Mouse (Mus musculus): Measurements from ENCODE around the gene Sema6c. TPM values are rescaled to one million over a fixed set of nuclear protein-coding genes. Genes with fewer than 3 reads are reported as not detected.
"Not testable (repeated sequence)": the region's sequence is repeated elsewhere in the genome, so short reads cannot be mapped to it uniquely, and the experiment has no call there.

The Sema6c gene
- polyA plus RNA-seq, 1 experiment, result 164 TPM

GRCm38 (mm10) chr3:95195772-95196171 is 35.5 kb downstream of the Sema6c start:
- TF ChIP-seq CTCF (IDR thresholded peaks at IDR 0.05; ENCODE audit: borderline replicate concordance, extremely low read depth, insufficient read depth, insufficient read length) (no peak), POLR2A (IDR thresholded peaks at IDR 0.05; ENCODE audit: borderline replicate concordance, extremely low read depth, insufficient read depth, insufficient read length, poor library complexity, severe bottlenecking) (no peak)
- no peak for DNase-seq (ENCODE audit: low read depth)

GRCm38 (mm10) chr3:95199101-95199500 is 38.8 kb downstream of the Sema6c start:
- TF ChIP-seq POLR2A (IDR thresholded peaks at IDR 0.05; ENCODE audit: borderline replicate concordance, extremely low read depth, insufficient read depth, insufficient read length, poor library complexity, severe bottlenecking) (no peak), CTCF (IDR thresholded peaks at IDR 0.05; ENCODE audit: borderline replicate concordance, extremely low read depth, insufficient read depth, insufficient read length) (no peak)
- no peak for DNase-seq (ENCODE audit: low read depth)

GRCm38 (mm10) chr3:95200132-95200531 is 39.9 kb downstream of the Sema6c start:
- DNase-seq (ENCODE audit: low read depth), result no peak
- TF ChIP-seq POLR2A (IDR thresholded peaks at IDR 0.05; ENCODE audit: borderline replicate concordance, extremely low read depth, insufficient read depth, insufficient read length, poor library complexity, severe bottlenecking), result no peak
- no peak for TF ChIP-seq CTCF (IDR thresholded peaks at IDR 0.05; ENCODE audit: borderline replicate concordance, extremely low read depth, insufficient read depth, insufficient read length)

- DNase-seq (ENCODE audit: low read depth), result no peak
- TF ChIP-seq POLR2A (IDR thresholded peaks at IDR 0.05; ENCODE audit: borderline replicate concordance, extremely low read depth, insufficient read depth, insufficient read length, poor library complexity, severe bottlenecking) (no peak), CTCF (IDR thresholded peaks at IDR 0.05; ENCODE audit: borderline replicate concordance, extremely low read depth, insufficient read depth, insufficient read length) (no peak)
Observed at GRCm38 (mm10) chr3:95200562-95200961, 40.3 kb downstream of the Sema6c start.

- TF ChIP-seq POLR2A (IDR thresholded peaks at IDR 0.05; ENCODE audit: borderline replicate concordance, extremely low read depth, insufficient read depth, insufficient read length, poor library complexity, severe bottlenecking) (no peak), CTCF (IDR thresholded peaks at IDR 0.05; ENCODE audit: borderline replicate concordance, extremely low read depth, insufficient read depth, insufficient read length) (no peak)
- no peak for DNase-seq (ENCODE audit: low read depth)
Observed at GRCm38 (mm10) chr3:95203880-95204279, 43.6 kb downstream of the Sema6c start.

- TF ChIP-seq POLR2A (IDR thresholded peaks at IDR 0.05; ENCODE audit: borderline replicate concordance, extremely low read depth, insufficient read depth, insufficient read length, poor library complexity, severe bottlenecking) (no peak), CTCF (IDR thresholded peaks at IDR 0.05; ENCODE audit: borderline replicate concordance, extremely low read depth, insufficient read depth, insufficient read length) (no peak)
- no peak for DNase-seq (ENCODE audit: low read depth)
Observed at GRCm38 (mm10) chr3:95208286-95208685, 48.0 kb downstream of the Sema6c start.

GRCm38 (mm10) chr3:95210585-95210984 is 50.3 kb downstream of the Sema6c start:
- no peak for DNase-seq (ENCODE audit: low read depth)
- TF ChIP-seq CTCF (IDR thresholded peaks at IDR 0.05; ENCODE audit: borderline replicate concordance, extremely low read depth, insufficient read depth, insufficient read length) (no peak), POLR2A (IDR thresholded peaks at IDR 0.05; ENCODE audit: borderline replicate concordance, extremely low read depth, insufficient read depth, insufficient read length, poor library complexity, severe bottlenecking) (no peak)

GRCm38 (mm10) chr3:95212889-95213608 is 52.8 kb downstream of the Sema6c start:
- not testable (repeated sequence) for DNase-seq (ENCODE audit: low read depth)

GRCm38 (mm10) chr3:95213609-95213975 is 53.3 kb downstream of the Sema6c start:
- TF ChIP-seq POLR2A (IDR thresholded peaks at IDR 0.05; ENCODE audit: borderline replicate concordance, extremely low read depth, insufficient read depth, insufficient read length, poor library complexity, severe bottlenecking), result no peak
- TF ChIP-seq CTCF (IDR thresholded peaks at IDR 0.05; ENCODE audit: borderline replicate concordance, extremely low read depth, insufficient read depth, insufficient read length), result no peak
- no peak for DNase-seq (ENCODE audit: low read depth)

GRCm38 (mm10) chr3:95216655-95217254 is 56.5 kb downstream of the Sema6c start:
- no peak for DNase-seq (ENCODE audit: low read depth)
- no peak for TF ChIP-seq POLR2A (IDR thresholded peaks at IDR 0.05; ENCODE audit: borderline replicate concordance, extremely low read depth, insufficient read depth, insufficient read length, poor library complexity, severe bottlenecking)
- TF ChIP-seq CTCF (IDR thresholded peaks at IDR 0.05; ENCODE audit: borderline replicate concordance, extremely low read depth, insufficient read depth, insufficient read length), result no peak

- TF ChIP-seq CTCF (IDR thresholded peaks at IDR 0.05; ENCODE audit: borderline replicate concordance, extremely low read depth, insufficient read depth, insufficient read length) (peak; percentile 81), POLR2A (IDR thresholded peaks at IDR 0.05; ENCODE audit: borderline replicate concordance, extremely low read depth, insufficient read depth, insufficient read length, poor library complexity, severe bottlenecking) (peak; percentile 36; the same call in 1 of the 2 replicates)
Observed at GRCm38 (mm10) chr3:95217255-95218134, 57.2 kb downstream of the Sema6c start, which contains the start of gene Gabpb2. TSS of gene Gabpb2 (minus strand) at chr3:95217916.

More at GRCm38 (mm10) chr3:95217255-95218134, 57.2 kb downstream of the Sema6c start, which contains the start of gene Gabpb2:
- DNase-seq (ENCODE audit: low read depth), result peak; percentile 97

Measured in brain, embryonic 14.5 days (tissue).